Mouse (Mus musculus) left cerebral cortex, adult 2 months (tissue): ENCODE measurements around the gene Tet3. TPM values are rescaled to one million over a fixed set of nuclear protein-coding genes. Genes with fewer than 3 reads are reported as not detected.

Source experiments
- DNase-seq, 2 experiments: peaks; one replicate each; pipeline ENCODE4 v3.0.0; 2021 to 2022; ENCODE audit warnings: low spot score in 2 of 2, mixed read lengths in 1 of 2; ENCODE audit errors: extremely low spot score in 1 of 2
- H3K27ac ChIP-seq: fragments of 200-600 bp; 2 replicates; pipeline ENCODE4 v1.8.1; 2022
- H3K4me3 ChIP-seq: fragments of 200-600 bp; 2 replicates; pipeline ENCODE4 v1.8.1; 2022
- CTCF ChIP-seq: fragments of 200-600 bp; IDR thresholded peaks from 2 replicates; pipeline ENCODE4 v1.8.1; 2022; ENCODE audit warnings: antibody characterized with exemption, mild to moderate bottlenecking, moderate library complexity
- intact Hi-C: fragments of 180-260 bp; cut with DNase I; formaldehyde crosslinking; loops from one replicate; pipeline ENCODE4 v1.15.1; 2025
- total RNA-seq, 2 experiments: library from RNA; stranded (reverse); gene quantifications; 2 replicates each; pipeline ENCODE4 v1.2.3; 2021

The Tet3 gene
- total RNA-seq, 2 experiments from 2014 or later: 74.6 to 90.0 TPM

DNA sequence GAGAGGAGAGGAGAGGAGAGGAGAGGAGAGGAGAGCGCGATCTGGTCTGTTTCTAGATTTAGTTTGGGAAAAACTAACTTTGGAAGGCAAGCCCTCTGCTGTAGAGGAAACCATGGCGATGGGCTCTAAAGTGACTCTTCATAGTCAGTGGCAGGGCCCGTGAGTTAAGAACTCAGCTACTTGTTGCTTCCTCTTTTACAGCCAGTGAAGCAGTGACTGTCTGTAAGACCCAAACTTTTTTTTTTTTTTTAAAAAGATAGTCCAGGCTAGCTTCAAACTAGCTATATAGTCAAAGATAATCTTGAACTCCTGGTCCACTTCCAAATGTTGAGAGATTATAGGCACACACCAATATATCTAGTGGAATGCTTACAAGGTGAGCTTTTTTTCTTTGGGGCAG is 22.3 kb downstream of the Tet3 start:
- TF ChIP-seq CTCF: no peak
- Histone ChIP-seq H3K27ac (no peak overlapping the region), H3K4me3 (no peak overlapping the region)
- DNase-seq: no peak
- intact Hi-C loops: no loop called here

DNA sequence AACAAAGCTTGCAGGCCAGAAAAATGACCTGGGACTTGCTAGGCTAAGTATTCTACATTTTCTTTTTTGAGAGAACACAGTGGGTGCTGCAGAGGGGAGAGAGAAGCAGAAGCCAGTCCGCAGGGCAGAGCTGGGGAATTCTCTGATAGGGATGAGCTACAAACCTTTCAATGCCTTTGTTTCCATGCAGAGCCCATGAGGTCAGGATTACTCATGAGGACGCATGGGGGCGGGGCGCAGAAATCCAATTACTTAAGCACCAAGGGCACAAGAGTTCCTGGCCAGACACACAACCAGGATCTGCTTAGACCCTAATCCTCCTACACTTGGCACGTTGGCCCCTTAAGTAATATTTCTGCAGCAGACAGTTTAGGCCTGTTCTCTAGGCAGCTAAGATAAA is 23.7 kb downstream of the Tet3 start:
- intact Hi-C loops: no loop called here
- no peak for TF ChIP-seq CTCF
- no peak overlapping the region for H3K27ac ChIP-seq

DNA sequence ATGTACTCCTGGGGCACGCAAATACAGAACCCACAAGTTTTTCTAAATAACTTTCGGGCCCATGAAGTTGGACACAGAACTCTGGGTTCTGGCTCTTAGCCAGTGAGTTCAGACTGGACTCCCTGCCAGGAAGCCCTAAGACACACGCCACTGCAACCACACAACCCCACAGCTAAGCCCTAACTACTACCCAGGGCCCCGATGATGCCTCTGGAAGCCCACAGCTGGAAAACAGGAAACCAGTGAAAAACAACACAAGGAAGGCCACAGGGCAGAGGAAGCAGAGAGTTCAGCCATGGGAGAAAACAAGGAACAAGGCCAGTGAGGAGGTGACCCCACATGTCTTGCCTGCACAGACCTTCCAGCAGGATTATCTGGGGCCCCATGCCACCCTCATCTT is 25.3 kb downstream of the Tet3 start:
- no peak overlapping the region for H3K4me3 ChIP-seq
- TF ChIP-seq CTCF: no peak
- H3K27ac ChIP-seq: no peak overlapping the region
- no peak for DNase-seq
- intact Hi-C loops: no loop called here

More for the DNA sequence above, 23.7 kb downstream of the Tet3 start:
- DNase-seq: no peak
- no peak overlapping the region for H3K4me3 ChIP-seq

DNA sequence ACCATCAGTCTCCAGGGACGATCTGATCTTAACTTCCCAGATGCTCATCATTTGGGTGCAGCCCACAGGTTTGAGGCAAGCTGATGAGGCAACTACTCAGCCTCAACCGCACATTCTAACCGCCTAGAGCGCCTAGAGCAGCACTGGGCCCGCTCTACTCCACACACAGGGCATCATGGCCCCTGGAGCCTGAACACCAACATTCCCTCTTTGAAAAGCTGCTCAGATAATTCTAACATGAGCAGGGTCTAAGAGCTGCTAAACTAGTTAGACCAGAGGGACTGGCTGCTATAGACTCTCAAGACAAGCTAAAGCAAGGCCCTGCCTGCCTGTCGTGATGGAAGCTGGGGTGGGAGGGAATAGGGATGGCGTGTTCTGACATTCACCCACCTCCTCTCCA is 25.9 kb downstream of the Tet3 start:
- Histone ChIP-seq H3K27ac (no peak overlapping the region), H3K4me3 (no peak overlapping the region)
- no peak for DNase-seq
- intact Hi-C loops: no loop called here
- TF ChIP-seq CTCF: no peak

DNA sequence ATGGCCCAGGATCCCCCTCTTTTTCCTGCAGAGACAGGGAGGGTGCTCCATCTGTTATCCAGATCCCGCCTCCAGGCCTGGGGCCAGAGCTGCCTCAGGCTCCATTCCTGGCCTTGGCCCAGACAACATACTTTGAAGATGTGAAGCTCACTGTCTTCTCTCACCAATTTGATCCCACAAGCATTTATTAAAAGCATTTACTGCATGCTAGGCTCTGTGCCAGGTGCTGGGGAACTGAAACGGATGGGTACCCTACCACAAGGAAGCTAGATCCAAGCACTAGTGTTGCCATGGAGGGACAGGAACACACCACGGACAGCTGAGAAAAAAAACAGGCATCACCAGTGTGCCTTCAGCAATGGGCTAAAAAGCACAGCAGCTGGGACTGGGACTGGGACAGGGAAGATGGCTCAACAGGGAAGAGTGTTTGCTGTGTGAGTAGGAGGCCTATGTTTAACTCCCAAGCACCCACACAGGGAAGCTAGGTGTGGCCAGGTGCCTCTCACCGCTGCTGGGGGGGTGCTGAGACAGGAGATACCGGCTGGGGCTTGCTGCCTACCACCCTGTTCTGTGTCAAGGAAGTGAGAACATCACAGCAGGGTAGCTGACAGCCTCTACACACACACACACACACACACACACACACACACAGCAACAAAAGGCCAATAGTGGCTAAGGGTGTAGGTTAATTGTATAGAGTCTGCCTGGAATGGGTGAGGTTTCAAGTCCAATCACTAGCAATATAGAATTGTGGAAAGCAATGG is 30.7 kb downstream of the Tet3 start:
- Histone ChIP-seq H3K27ac (peak overlapping the region; percentile 57), H3K4me3 (no peak overlapping the region)
- TF ChIP-seq CTCF: no peak
- no peak for DNase-seq
- intact Hi-C loops: no loop called here

DNA sequence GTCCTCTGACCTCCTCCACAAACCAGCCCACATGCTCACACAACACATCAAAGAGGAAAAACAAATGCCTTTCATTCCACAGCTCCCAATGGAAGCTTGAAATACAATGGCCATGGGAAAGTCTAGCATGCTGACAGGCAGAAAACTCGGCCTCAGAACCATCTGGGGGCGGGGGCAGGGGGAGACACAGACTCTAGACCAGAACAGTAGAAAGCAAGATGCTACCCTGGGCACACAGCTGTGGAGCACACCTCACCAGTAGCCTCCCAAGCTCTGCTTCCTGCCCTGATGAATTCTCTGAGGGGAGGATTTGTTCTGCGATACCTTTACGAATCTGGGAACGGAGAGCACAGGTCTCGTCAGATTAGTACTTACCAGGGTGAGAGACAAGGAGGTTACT is 31.4 kb downstream of the Tet3 start:
- intact Hi-C loops: no loop called here
- Histone ChIP-seq H3K27ac (no peak overlapping the region; the same call in 1 of the 2 replicates), H3K4me3 (no peak overlapping the region)
- no peak for DNase-seq
- TF ChIP-seq CTCF: no peak

DNA sequence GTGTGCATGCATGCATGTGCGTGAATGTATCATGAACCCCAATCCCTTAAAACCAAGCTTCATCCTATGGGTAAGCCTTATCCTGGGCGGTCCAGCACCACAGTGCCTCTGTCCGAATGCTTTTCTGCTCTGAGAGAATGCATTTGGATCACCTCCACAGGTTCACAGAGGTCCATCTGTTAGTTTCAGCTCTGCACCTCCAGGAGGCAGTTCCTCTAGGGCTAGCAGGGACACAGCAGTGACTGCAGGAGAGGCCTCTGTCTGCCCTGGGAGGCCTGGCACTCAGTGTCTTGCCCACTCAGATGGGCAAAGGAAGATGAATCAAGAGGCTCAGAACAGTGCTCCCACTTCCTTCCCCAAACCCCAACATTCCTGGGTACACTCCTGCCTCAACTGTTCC is 32.3 kb downstream of the Tet3 start:
- DNase-seq: no peak
- H3K27ac ChIP-seq: no peak overlapping the region
- intact Hi-C loops: no loop called here
- no peak for TF ChIP-seq CTCF
- H3K4me3 ChIP-seq: no peak overlapping the region

DNA sequence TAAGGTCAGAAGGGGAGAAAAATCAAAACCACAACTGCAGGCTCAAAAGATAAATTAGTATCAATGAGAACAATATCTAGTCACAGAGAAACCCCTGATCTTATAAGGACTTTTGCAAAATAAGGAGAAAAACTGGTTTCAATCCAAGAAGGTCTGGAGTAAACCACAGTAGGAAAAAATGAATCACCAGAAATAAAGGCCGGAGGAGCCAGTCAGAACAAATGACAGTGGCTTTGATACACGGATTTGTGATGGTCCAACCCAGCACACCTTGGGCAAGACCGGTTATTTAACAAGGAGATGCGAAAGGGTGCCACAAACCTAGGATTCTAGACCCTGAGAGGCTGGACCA is 34.9 kb downstream of the Tet3 start:
- H3K4me3 ChIP-seq: no peak overlapping the region
- TF ChIP-seq CTCF: no peak
- DNase-seq: no peak
- H3K27ac ChIP-seq: no peak overlapping the region
- intact Hi-C loops: no loop called here

DNA sequence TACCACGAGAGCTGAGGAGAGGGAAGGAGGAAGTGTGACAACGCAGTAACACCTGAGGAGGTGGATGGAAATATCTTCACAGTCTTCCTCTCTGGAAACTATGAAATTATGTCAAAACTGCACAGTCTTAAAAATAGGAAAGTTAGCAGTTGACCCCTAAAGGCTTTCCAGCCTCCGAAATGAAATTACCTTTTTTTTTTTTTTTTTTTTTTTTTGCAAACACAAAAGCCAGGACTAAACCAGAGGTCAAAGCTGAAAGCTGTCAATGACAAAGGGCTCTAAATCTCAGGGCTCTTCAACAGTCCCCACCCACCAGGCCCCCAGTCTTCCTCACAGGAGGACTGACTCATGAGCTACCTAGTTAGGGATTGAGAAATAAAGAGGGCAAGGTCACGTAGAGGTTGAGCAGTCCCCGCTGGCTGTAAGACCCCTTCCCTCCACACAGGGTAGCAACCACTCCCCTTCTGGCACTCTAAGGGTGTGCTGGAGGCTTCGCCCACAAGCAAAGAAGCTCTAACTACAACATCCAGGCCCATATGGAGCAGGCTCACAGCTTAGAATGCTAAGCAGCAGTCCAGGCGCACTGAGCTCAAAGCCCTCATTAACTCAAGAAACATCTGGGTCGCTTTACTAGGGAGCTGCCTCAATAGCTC is 35.4 kb downstream of the Tet3 start:
- no peak for TF ChIP-seq CTCF
- Histone ChIP-seq H3K27ac (no peak overlapping the region), H3K4me3 (no peak overlapping the region)
- DNase-seq: no peak
- intact Hi-C loops: no loop called here

DNA sequence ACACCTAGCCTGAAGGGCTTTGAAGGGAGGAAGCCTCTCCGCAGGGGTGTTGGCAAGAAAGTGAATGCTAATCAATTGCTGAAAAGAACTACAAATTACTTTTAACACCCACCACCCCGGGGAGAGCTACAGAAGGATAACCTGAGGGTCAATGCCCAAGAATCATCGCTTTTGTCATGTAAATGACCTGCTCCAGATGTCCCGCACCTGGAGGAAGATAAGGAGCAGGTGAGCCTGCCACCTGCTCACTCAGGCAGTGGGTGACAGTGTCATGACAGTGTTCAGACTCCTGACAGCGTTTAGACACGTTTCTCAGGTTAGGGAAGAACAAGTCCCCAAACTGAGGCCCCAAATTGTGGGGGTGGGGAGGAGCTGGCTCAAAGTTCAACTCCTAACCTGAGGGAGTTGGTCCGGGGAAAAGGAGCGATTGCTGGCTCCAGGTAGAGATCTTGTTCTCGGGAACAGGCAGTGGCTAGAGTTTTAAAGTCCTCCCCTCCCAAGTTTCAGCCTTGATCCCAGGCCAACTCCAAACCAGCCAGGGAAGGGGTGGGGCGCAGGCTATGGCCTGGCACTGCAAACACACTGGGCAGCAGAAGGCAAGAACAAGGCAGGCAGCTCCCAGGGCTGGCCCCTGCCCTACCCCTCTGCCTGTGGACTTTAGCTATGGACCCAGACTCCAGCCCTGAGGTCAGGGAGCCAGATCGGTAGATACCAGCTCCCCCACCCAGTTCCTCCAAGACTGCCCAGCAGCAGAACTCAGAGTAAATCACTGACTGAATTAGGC is 36.8 kb downstream of the Tet3 start:
- no peak for TF ChIP-seq CTCF
- H3K27ac ChIP-seq: no peak overlapping the region
- no peak overlapping the region for H3K4me3 ChIP-seq
- intact Hi-C loops: no loop called here
- no peak for DNase-seq

DNA sequence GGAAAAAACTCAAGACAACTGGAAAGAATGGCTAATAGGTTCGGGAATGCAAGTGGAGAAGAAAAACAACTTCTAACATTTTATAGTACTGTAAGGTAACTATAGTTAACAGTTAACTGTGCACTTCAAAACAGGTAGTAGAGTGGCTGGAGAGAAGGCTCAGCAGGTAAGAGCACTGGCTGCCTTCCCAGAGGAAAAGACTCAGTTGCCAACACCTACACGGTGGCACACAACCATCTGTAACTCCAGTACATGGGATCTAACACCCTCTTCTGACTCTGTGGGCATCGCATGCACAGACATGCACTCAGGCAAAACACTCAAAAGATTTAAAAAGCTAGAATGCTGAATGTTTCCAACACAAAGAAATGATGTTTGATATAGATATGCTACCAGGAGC is 39.4 kb downstream of the Tet3 start:
- intact Hi-C loops: no loop called here
- H3K27ac ChIP-seq: no peak overlapping the region
- no peak overlapping the region for H3K4me3 ChIP-seq
- TF ChIP-seq CTCF: no peak
- no peak for DNase-seq

DNA sequence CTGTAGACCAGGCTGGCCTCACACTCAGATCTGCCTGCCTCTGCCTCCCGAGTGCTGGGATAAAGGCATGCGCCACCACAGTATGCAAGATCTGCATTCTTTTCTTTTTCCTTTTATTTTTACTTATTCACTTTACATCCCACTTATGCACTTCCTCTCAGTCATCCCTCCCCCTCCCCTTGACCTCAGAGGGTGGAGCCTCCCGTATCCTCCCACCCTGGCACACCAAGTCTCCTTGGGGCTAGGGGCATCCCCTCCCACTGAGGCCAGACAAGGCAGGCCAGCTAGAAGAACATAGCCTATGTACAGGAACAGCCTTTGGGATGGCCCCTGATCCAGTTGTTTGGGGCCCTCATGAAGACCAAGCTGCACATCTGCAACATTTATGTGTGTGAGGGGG is 41.4 kb downstream of the Tet3 start:
- no peak for TF ChIP-seq CTCF
- intact Hi-C loops: no loop called here
- no peak for DNase-seq
- Histone ChIP-seq H3K27ac (no peak overlapping the region), H3K4me3 (no peak overlapping the region)
